Mouse (Mus musculus): ENCODE measurements around the gene Olfr1219. TPM values are rescaled to one million over a fixed set of nuclear protein-coding genes. Genes with fewer than 3 reads are reported as not detected.

Olfr1219 gene
- total and polyA plus RNA-seq, 3 experiments: not detected

DNA sequence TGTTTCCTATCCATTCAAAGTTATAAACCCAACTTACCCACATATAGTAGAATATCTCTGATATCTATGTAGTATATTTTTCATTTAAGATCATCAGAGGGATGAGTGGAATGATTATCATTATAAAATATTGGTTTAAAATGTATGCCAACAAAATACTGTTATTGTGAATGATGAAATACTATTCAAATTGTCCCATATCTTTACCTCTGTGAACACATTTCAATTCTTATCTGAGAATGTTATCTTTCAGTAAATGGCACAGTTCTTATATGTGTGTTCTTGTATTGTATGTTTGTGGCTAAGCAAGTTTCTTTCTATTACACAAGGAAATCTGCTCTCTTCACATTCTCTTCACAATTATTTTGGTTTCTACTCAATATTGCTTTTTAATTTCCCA lies 22.3 kb upstream of the Olfr1219 start:
- Histone ChIP-seq H3K4me2 (ENCODE audit: insufficient read depth, low read depth, poor library complexity, severe bottlenecking) (no peak overlapping the region), H3K27me3 (replicated peaks) (no peaks in the 10 kb centered on the region), H3K27ac (ENCODE audit: insufficient read depth, low read depth) (no peak overlapping the region), H3K36me3 (replicated peaks in 1 of 2; ENCODE audit: control insufficient read depth in 1 of 2, insufficient read depth in 1 of 2, low read length in 1 of 2) (no peaks in the 10 kb centered on the region), H3K79me2 (replicated peaks; ENCODE audit: control insufficient read depth, extremely low read depth, insufficient read depth, poor library complexity, severe bottlenecking) (no peaks in the 10 kb centered on the region), H3K4me3 (replicated peaks in 1 of 3; ENCODE audit: low read depth in 2 of 3, low read length in 2 of 3, poor library complexity in 1 of 3) (no peak overlapping the region), H3K4me1 (ENCODE audit: control insufficient read depth in 1 of 2, insufficient read depth in 2 of 2) (no peaks in the 10 kb centered on the region), H3K9me3 (replicated peaks; ENCODE audit: low read length) (peaks cover 13% of the 10 kb centered on the region), H3K9ac (ENCODE audit: insufficient read depth, low read depth) (no peak overlapping the region)
- in situ Hi-C loops (cut with MboI; ENCODE audit: low pct_ligation_motif_present, low pct_unique_long_range_greater_than_20kb, low sequenced_read_pairs): no loop called here
- TF ChIP-seq NRF1 (IDR thresholded peaks at IDR 0.05; ENCODE audit: low read depth, low read length) (no peak), IRF4 (IDR thresholded peaks at IDR 0.05; ENCODE audit: low read depth, low read length) (no peak), MAX (IDR thresholded peaks at IDR 0.05; ENCODE audit: low read length) (no peak), USF2 (conservative IDR thresholded peaks at IDR 0.05; ENCODE audit: low read depth, low read length) (no peak), CHD2 (IDR thresholded peaks at IDR 0.05; ENCODE audit: low read length) (no peak), NELFE (IDR thresholded peaks at IDR 0.05; ENCODE audit: low read depth, low read length) (no peak), TBP (conservative IDR thresholded peaks at IDR 0.05; ENCODE audit: low read depth, low read length) (no peak), RAD21 (IDR thresholded peaks at IDR 0.05; ENCODE audit: low read depth, low read length) (no peak)
- dilution Hi-C loops (cut with MboI; ENCODE audit: extremely low pct_ligation_motif_present, extremely low pct_unique_long_range_greater_than_20kb, low sequenced_read_pairs): no loop called here
- DNase-seq (ENCODE audit: extremely low read depth): no peak

- DNase-seq (ENCODE audit: extremely low read depth): no peak
- in situ Hi-C loops (cut with MboI; ENCODE audit: low pct_ligation_motif_present, low pct_unique_long_range_greater_than_20kb, low sequenced_read_pairs): no loop called here
- dilution Hi-C loops (cut with MboI; ENCODE audit: extremely low pct_ligation_motif_present, extremely low pct_unique_long_range_greater_than_20kb, low sequenced_read_pairs): no loop called here
These were observed 10.5 kb upstream of the Olfr1219 start for GRCm38 (mm10) chr2:89093848-89094247.

DNA sequence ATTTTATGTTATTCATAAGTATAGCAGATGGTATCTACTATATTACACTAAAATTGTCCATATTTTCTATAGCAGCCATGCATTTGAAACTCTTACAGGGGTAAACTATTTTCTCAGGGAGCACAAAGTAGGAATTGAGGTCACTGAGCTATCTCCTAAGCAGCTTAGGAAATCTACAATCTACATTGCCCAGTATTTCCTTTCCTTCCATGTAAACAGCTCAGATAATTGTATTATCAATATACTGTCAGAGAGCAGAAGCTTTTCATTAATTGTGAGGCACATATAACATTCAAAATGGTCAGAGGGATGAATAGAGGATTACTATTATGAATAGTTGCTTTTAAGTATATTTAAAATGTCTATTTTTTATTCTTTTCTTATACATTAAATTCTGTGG lies 1.8 kb downstream of the Olfr1219 start:
- H3K4me1 ChIP-seq (ENCODE audit: control insufficient read depth in 1 of 2, insufficient read depth in 2 of 2): no peaks in the 10 kb centered on the region
- peaks cover 11% of the 10 kb centered on the region for H3K9me3 ChIP-seq (replicated peaks; ENCODE audit: low read length)
- no peak overlapping the region for H3K9ac ChIP-seq (ENCODE audit: insufficient read depth, low read depth)
- H3K36me3 ChIP-seq (replicated peaks in 1 of 2; ENCODE audit: control insufficient read depth in 1 of 2, insufficient read depth in 1 of 2, low read length in 1 of 2): no peaks in the 10 kb centered on the region
- H3K4me2 ChIP-seq (ENCODE audit: insufficient read depth, low read depth, poor library complexity, severe bottlenecking): no peak overlapping the region
- no peak for DNase-seq (ENCODE audit: extremely low read depth)
- no peak overlapping the region for H3K27ac ChIP-seq (ENCODE audit: insufficient read depth, low read depth)
- dilution Hi-C loops (cut with MboI; ENCODE audit: extremely low pct_ligation_motif_present, extremely low pct_unique_long_range_greater_than_20kb, low sequenced_read_pairs) (no loop called here), in situ Hi-C loops (cut with MboI; ENCODE audit: low pct_ligation_motif_present, low pct_unique_long_range_greater_than_20kb, low sequenced_read_pairs) (no loop called here)
- H3K27me3 ChIP-seq (replicated peaks): no peaks in the 10 kb centered on the region
- H3K4me3 ChIP-seq (replicated peaks in 1 of 3; ENCODE audit: low read depth in 2 of 3, low read length in 2 of 3, poor library complexity in 1 of 3): no peak overlapping the region
- TF ChIP-seq KAT2A (IDR thresholded peaks at IDR 0.05; ENCODE audit: insufficient replicate concordance, low read length) (no peak), CTCF (conservative IDR thresholded peaks at IDR 0.05 in 1 of 2, IDR thresholded peaks at IDR 0.05 in 1 of 2; ENCODE audit: low read depth in 2 of 2, low read length in 2 of 2) (no peak), NRF1 (IDR thresholded peaks at IDR 0.05; ENCODE audit: low read depth, low read length) (no peak), BHLHE40 (IDR thresholded peaks at IDR 0.05; ENCODE audit: low read depth, low read length) (no peak), SIN3A (IDR thresholded peaks at IDR 0.05; ENCODE audit: low read length) (no peak), MAFK (IDR thresholded peaks at IDR 0.05; ENCODE audit: insufficient replicate concordance, low read length) (no peak), UBTF (IDR thresholded peaks at IDR 0.05; ENCODE audit: low read depth, low read length) (no peak), GABPA (IDR thresholded peaks at IDR 0.05; ENCODE audit: insufficient replicate concordance, low read depth, low read length) (no peak), E2F4 (IDR thresholded peaks at IDR 0.05; ENCODE audit: insufficient replicate concordance, low read depth, low read length) (no peak), MXI1 (IDR thresholded peaks at IDR 0.05; ENCODE audit: low read depth, low read length) (no peak), POLR2AphosphoS2 (IDR thresholded peaks at IDR 0.05; ENCODE audit: low read depth, low read length) (no peak), RAD21 (IDR thresholded peaks at IDR 0.05; ENCODE audit: low read depth, low read length) (no peak), NELFE (IDR thresholded peaks at IDR 0.05; ENCODE audit: low read depth, low read length) (no peak), USF2 (conservative IDR thresholded peaks at IDR 0.05; ENCODE audit: low read depth, low read length) (no peak), POLR2A (IDR thresholded peaks at IDR 0.05; ENCODE audit: low read depth, low read length) (no peak), RCOR1 (conservative IDR thresholded peaks at IDR 0.05; ENCODE audit: low read depth, low read length) (no peak), JUND (conservative IDR thresholded peaks at IDR 0.05; ENCODE audit: low read depth, low read length) (no peak), HCFC1 (IDR thresholded peaks at IDR 0.05; ENCODE audit: low read depth, low read length) (no peak)
- no peaks in the 10 kb centered on the region for H3K79me2 ChIP-seq (replicated peaks; ENCODE audit: control insufficient read depth, extremely low read depth, insufficient read depth, poor library complexity, severe bottlenecking)

More at GRCm38 (mm10) chr2:89093848-89094247, 10.5 kb upstream of the Olfr1219 start:
- Histone ChIP-seq H3K9ac (ENCODE audit: insufficient read depth, low read depth) (no peak overlapping the region), H3K9me3 (replicated peaks; ENCODE audit: low read length) (peaks cover 24% of the 10 kb centered on the region), H3K27ac (ENCODE audit: insufficient read depth, low read depth) (no peak overlapping the region), H3K79me2 (replicated peaks; ENCODE audit: control insufficient read depth, extremely low read depth, insufficient read depth, poor library complexity, severe bottlenecking) (no peaks in the 10 kb centered on the region), H3K4me1 (ENCODE audit: control insufficient read depth in 1 of 2, insufficient read depth in 2 of 2) (no peaks in the 10 kb centered on the region), H3K36me3 (replicated peaks in 1 of 2; ENCODE audit: control insufficient read depth in 1 of 2, insufficient read depth in 1 of 2, low read length in 1 of 2) (no peaks in the 10 kb centered on the region), H3K27me3 (replicated peaks) (no peaks in the 10 kb centered on the region), H3K4me2 (ENCODE audit: insufficient read depth, low read depth, poor library complexity, severe bottlenecking) (no peak overlapping the region), H3K4me3 (replicated peaks in 1 of 3; ENCODE audit: low read depth in 2 of 3, low read length in 2 of 3, poor library complexity in 1 of 3) (no peak overlapping the region)
- TF ChIP-seq USF2 (conservative IDR thresholded peaks at IDR 0.05; ENCODE audit: low read depth, low read length) (no peak), ELF1 (IDR thresholded peaks at IDR 0.05; ENCODE audit: low read depth, low read length) (no peak)

All from CH12.LX (cell line).